Mouse (Mus musculus) kidney, embryonic 16.5 days (tissue): ENCODE results near the gene Zdhhc3. TPM values are rescaled to one million over a fixed set of nuclear protein-coding genes. Genes with fewer than 3 reads are reported as not detected.
A peak's percentile ranks its signal among the peaks of the same experiment; 100 is the strongest.

Experiments used
- ATAC-seq: fragments of 200-750 bp; cut with Nextera tagmentation; 2 replicates; pipeline ENCODE4 v1.8.0; 2017; ENCODE audit warnings: moderate TSS enrichment; ENCODE audit not compliant: low FRiP score, low TSS enrichment
- H3K27ac ChIP-seq: fragments of 300-500 bp; sonication (generic); 2 replicates; pipeline ENCODE4 v1.5.1; 2014; ENCODE audit warnings: low read length
- H3K27me3 ChIP-seq: fragments of 300-500 bp; sonication (generic); 2 replicates; pipeline ENCODE4 v1.6.1; 2014; ENCODE audit warnings: low read length, control low read depth, mixed read lengths; ENCODE audit not compliant: insufficient read depth
- H3K36me3 ChIP-seq: fragments of 300-500 bp; sonication (generic); 2 replicates; pipeline ENCODE4 v1.6.1; 2014; ENCODE audit warnings: low read length, control low read depth, mixed read lengths; ENCODE audit not compliant: insufficient read depth
- H3K4me1 ChIP-seq: fragments of 300-500 bp; sonication (generic); 2 replicates; pipeline ENCODE4 v1.6.1; 2014; ENCODE audit warnings: low read length, control low read depth, mixed read lengths; ENCODE audit not compliant: insufficient read depth
- H3K4me2 ChIP-seq: fragments of 300-500 bp; sonication (generic); replicated peaks from 2 replicates; pipeline ENCODE4 v1.6.1; 2014; ENCODE audit warnings: low read depth, low read length
- H3K4me3 ChIP-seq: fragments of 300-500 bp; sonication (generic); 2 replicates; pipeline ENCODE4 v1.5.1; 2014; ENCODE audit warnings: mild to moderate bottlenecking, low read length
- H3K9ac ChIP-seq: fragments of 300-500 bp; sonication (generic); replicated peaks from 2 replicates; pipeline ENCODE4 v1.6.1; 2014; ENCODE audit warnings: low read length
- H3K9me3 ChIP-seq: fragments of 300-500 bp; sonication (generic); 2 replicates; pipeline ENCODE4 v1.6.1; 2016; ENCODE audit warnings: low read length, control low read depth
- WGBS: fragments of 180-500 bp; shearing (Covaris S2); extraction: QIAGEN DNeasy Blood & Tissue Kit; methylation state at CpG from one replicate; pipeline ENCODE4 v1.1.7; 2014; 5-methylcytosine and 5-hydroxymethylcytosine counted together
- polyA plus RNA-seq: library from polyadenylated mRNA; unstranded; fragments of >200 nt; fragmentation: Nextera tagmentation; extraction: Ambion mirVana; gene quantifications from 2 replicates; pipeline ENCODE4 v1.2.1, GENCODE M21; 2015

The Zdhhc3 gene
- polyA plus RNA-seq, 1 experiment from 2014 or later: 69.8 TPM

DNA sequence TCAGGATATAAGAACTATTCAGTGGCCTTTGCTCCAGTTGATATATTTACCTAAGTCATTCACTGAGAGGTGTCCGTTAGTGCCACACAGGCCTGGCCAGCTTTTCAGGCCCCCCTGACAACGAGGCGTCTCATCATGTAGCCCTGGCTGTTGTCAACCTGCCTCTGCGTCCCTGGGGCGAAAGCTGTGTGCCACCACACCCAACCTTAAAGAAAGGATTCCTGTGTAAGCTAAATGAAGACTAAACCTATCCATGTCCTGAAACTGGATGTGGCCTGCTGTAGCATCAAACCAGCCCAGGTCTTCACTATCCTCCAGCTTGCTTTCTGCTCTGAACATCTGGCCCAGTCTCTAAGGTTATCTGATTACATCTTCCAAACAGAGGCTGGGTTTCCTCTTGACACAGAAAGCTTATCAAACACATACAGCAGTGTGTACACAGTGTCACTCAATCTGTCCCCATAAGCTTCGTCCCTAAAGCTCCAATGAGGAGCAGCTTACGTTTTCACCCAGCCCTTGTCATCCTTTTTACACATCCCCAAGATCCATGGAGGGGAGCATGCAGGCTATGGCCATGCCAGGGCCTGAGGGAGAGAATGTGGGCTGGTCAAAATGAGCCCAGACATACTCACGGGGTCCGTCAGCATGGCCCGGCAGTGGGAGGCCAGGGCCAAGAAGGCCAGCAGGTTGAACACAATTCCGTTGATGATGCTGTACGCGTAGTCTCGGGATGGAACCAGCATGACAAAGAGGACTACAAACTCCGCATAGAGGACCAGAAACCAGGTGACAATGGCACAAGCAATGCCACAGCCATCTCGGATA, 13.2 kb downstream of the Zdhhc3 start:
- no peaks in the 10 kb centered on the region for H3K27me3 ChIP-seq
- H3K9ac ChIP-seq: no peak overlapping the region
- peaks cover 45% of the 10 kb centered on the region for H3K36me3 ChIP-seq
- no peak overlapping the region for H3K4me3 ChIP-seq
- no peaks in the 10 kb centered on the region for H3K9me3 ChIP-seq
- H3K4me1 ChIP-seq: no peaks in the 10 kb centered on the region
- no peak for ATAC-seq
- 93% methylated on average over 16 of the region's 16 CpGs for WGBS
- H3K4me2 ChIP-seq: no peak overlapping the region
- no peak overlapping the region for H3K27ac ChIP-seq

DNA sequence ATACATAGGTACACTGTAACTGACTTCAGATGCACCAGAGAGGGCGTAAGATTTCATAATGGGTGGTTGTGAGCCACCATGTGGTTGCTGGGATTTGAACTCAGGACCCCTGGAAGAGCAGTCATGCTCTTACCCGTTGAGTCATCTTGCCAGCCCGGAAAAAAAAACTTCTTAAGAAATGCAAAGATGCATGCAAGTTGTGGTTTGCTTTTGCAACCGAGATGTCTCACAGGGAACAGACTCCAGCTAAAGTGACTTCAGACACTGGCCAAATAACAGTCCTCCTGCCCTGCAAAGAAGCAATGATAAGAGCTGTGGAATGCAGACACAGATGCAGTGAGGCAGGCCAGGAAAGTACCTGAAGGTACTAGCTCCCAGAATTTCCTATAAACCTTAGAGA, 22.2 kb downstream of the Zdhhc3 start:
- H3K36me3 ChIP-seq: peaks cover 50% of the 10 kb centered on the region

DNA sequence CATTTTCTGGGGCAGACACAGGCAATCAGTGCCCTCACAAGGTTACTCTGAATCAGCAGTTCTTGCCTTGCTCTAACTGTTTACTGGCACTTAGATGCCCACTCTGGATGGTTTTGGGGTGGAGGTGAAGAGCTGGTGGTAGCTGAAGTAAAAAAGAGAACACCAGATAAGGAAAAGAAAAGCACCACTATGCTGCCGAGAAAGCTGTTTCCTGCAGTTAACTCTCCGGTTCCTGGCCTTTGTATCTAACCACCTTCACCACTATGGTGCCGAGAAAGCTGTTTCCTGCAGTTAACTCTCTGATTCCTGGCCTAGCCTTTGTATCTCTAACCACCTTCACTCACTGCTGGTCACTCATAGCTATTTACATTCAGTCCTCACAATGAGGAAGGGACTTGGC, 25.4 kb downstream of the Zdhhc3 start:
- no peak overlapping the region for H3K4me2 ChIP-seq
- no peak overlapping the region for H3K9ac ChIP-seq
- WGBS: 71% methylated on average over 3 of the region's 3 CpGs
- H3K9me3 ChIP-seq: no peaks in the 10 kb centered on the region
- H3K27me3 ChIP-seq: no peaks in the 10 kb centered on the region
- H3K36me3 ChIP-seq: peaks cover 54% of the 10 kb centered on the region
- no peaks in the 10 kb centered on the region for H3K4me1 ChIP-seq
- H3K27ac ChIP-seq: no peak overlapping the region
- no peak overlapping the region for H3K4me3 ChIP-seq
- ATAC-seq: no peak

More for the DNA sequence above, 22.2 kb downstream of the Zdhhc3 start:
- no peaks in the 10 kb centered on the region for H3K4me1 ChIP-seq
- no peak overlapping the region for H3K4me3 ChIP-seq
- H3K9ac ChIP-seq: no peak overlapping the region
- H3K4me2 ChIP-seq: no peak overlapping the region
- no peak for ATAC-seq
- WGBS: 90% methylated on average over 4 of the region's 4 CpGs
- no peaks in the 10 kb centered on the region for H3K9me3 ChIP-seq
- H3K27ac ChIP-seq: no peak overlapping the region
- H3K27me3 ChIP-seq: no peaks in the 10 kb centered on the region

DNA sequence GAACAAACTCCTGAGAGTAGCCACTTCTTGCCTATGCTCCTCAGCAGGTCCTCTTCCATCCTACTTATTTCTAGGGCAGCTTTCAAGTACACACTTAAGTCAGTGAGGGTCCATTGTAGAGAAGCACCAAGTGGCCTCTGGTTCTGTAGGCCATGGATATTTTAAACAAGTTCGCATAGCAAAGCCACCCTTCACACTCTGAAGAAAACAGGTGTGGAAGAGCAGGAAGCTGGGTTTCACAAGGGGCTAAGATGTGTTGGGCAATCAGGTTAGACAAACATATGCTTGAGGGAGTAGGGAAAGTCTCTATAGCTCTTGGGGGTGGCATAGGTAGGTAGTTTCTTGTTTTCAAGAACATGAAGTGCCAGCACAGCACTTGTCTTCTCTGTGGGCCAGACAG, 27.6 kb downstream of the Zdhhc3 start:
- Histone ChIP-seq H3K4me1 (no peaks in the 10 kb centered on the region), H3K4me3 (no peak overlapping the region), H3K27me3 (no peaks in the 10 kb centered on the region), H3K4me2 (no peak overlapping the region), H3K36me3 (peaks cover 55% of the 10 kb centered on the region), H3K9me3 (no peaks in the 10 kb centered on the region), H3K27ac (no peak overlapping the region), H3K9ac (no peak overlapping the region)
- 81% methylated on average over 1 of the region's 1 CpGs for WGBS
- no peak for ATAC-seq

DNA sequence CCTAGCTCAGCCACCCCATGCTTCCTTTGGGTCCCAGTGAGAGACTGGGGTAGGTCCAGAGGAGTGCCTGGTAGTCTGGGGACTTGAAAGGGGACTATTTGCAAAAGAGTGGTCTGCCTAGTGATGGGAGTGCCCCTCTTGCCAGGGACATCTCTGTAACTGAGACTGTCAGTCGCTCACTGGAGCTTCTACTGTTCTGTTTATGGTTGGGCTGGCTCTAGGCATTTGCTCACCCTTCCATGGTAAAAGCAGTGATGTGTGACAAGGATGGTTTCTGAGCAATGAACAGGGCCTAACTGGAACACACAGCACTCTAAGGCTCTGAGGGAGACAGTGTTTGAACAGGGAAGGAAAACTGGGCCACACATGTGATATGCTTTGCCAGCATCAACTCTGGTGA, 32.2 kb downstream of the Zdhhc3 start:
- Histone ChIP-seq H3K4me3 (no peak overlapping the region), H3K9ac (no peak overlapping the region), H3K4me2 (no peak overlapping the region), H3K4me1 (no peaks in the 10 kb centered on the region), H3K27me3 (no peaks in the 10 kb centered on the region), H3K27ac (no peak overlapping the region), H3K9me3 (no peaks in the 10 kb centered on the region), H3K36me3 (peaks cover 43% of the 10 kb centered on the region)
- peak; percentile 87 for ATAC-seq
- WGBS: 60% methylated on average over 1 of the region's 1 CpGs

DNA sequence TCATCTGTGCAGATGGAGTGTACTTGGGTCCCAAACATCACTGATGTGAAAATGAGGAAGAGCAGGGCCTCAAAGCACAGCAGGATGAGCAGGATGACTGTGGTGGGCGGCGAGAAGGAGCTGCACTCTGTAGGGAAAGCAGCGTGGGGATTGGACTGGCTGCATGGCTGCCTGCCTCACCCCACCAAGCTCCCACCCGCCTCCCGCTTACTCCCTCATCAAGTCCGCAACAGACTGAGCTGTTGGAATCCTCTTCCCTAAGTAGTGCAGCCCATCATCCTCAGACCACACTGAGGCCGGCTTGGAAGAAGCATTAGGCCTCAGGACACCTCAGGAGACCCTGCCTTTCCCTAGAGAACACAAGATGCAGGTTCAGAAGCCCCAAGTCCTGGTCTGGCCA, 32.6 kb downstream of the Zdhhc3 start:
- WGBS: 65% methylated on average over 7 of the region's 7 CpGs
- Histone ChIP-seq H3K27ac (no peak overlapping the region), H3K9me3 (no peaks in the 10 kb centered on the region), H3K36me3 (peaks cover 44% of the 10 kb centered on the region), H3K4me2 (no peak overlapping the region), H3K4me3 (no peak overlapping the region), H3K4me1 (no peaks in the 10 kb centered on the region), H3K27me3 (no peaks in the 10 kb centered on the region), H3K9ac (no peak overlapping the region)
- ATAC-seq: peak; percentile 35; the same call in 1 of the 2 replicates

DNA sequence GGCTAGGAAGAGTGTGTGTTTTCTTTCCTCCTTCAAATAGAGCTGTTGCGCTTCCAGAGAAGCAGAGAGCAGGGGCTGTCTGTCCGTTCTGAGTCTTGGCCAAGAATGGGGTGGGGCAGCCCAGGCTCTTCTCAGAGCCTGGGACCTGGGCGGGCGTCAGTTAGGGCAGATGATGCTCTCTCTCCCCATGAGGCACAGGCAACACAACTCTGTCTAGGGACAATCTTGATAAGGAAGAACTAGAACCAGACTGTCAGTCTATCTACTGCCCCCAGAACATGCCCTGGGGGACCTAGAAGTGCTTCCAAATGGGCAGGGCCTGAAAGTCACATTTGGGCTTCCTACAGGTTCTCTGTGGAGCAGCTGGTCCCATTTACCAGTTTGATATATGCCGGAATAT, 33.9 kb downstream of the Zdhhc3 start:
- 89% methylated on average over 5 of the region's 5 CpGs for WGBS
- H3K9ac ChIP-seq: no peak overlapping the region
- H3K27me3 ChIP-seq: no peaks in the 10 kb centered on the region
- no peaks in the 10 kb centered on the region for H3K9me3 ChIP-seq
- H3K27ac ChIP-seq: no peak overlapping the region
- H3K4me1 ChIP-seq: no peaks in the 10 kb centered on the region
- no peak overlapping the region for H3K4me2 ChIP-seq
- no peak overlapping the region for H3K4me3 ChIP-seq
- no peak for ATAC-seq
- H3K36me3 ChIP-seq: peaks cover 37% of the 10 kb centered on the region

DNA sequence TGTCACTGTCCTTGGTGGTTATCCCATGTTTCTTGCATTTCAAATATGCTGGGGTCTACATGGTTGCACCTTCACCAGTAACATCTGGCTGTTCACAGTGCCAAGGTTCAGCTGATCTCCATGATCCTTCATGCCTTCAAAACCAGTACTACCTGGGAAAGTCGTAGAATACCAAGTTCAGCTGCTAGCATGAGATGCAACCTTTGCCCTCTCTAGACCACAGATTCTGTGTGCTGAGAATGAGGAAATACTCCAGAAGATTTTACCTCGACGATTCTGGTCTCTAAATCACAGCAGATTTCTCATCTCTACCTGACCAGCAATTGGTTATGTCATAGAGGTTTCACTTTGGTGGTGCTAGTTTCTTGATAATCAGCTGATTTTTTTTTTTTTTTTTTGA, 52.8 kb downstream of the Zdhhc3 start:
- Histone ChIP-seq H3K9me3 (no peaks in the 10 kb centered on the region), H3K9ac (no peak overlapping the region), H3K4me2 (no peak overlapping the region), H3K4me1 (no peaks in the 10 kb centered on the region), H3K27ac (no peak overlapping the region), H3K4me3 (no peak overlapping the region), H3K36me3 (no peaks in the 10 kb centered on the region), H3K27me3 (no peaks in the 10 kb centered on the region)
- no peak for ATAC-seq
- WGBS: 83% methylated on average over 3 of the region's 3 CpGs

DNA sequence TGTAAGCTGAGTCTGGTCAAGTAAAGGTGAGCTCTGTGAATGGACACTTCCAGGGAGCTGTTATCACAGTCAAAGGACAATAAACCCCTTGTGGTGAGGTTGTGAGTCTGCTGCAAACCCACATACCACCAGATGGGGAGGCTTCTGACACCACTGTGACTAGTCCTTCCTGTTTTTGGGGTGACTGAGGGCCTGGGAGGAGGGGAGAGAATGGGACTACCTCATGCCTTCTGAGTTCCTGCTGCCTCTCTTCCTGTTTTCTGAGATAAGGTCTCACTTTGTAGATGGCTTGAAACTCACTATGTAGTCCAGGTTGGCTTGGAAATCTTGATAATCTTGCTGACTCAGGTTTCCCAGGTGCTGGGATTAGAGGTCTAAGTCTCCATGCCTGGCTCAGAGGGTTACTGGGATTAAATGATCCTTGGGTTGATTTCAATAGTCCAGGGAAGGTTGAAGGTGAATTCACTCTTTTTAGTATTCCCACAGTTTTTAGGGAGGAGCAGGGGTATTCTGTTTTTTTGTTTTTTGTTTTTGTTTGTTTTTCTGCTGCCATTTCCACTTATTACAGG, 54.2 kb downstream of the Zdhhc3 start:
- Histone ChIP-seq H3K4me2 (no peak overlapping the region), H3K9ac (no peak overlapping the region), H3K4me1 (no peaks in the 10 kb centered on the region), H3K9me3 (no peaks in the 10 kb centered on the region), H3K4me3 (no peak overlapping the region), H3K36me3 (no peaks in the 10 kb centered on the region), H3K27ac (no peak overlapping the region), H3K27me3 (no peaks in the 10 kb centered on the region)
- ATAC-seq: no peak

DNA sequence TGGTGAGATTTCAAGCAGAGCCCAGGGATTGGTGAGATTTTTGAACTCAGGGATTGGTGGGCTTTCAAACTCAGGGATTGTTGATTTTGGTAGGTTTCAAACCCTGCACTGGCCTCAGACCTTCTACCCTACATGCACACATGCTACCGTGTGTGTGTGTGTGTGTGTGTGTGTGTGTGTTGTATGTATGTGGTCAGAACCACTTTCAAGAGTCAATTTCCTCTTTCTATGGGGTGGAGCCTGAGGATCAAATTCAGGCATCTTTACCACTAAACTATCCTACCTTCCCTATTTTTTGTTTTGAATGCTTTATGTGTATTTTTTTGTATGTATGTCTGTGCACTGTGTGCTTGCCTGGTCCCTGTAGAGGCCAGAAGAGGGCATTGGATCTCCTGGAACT, 65.3 kb downstream of the Zdhhc3 start:
- 86% methylated on average over 1 of the region's 1 CpGs for WGBS
- H3K27me3 ChIP-seq: no peaks in the 10 kb centered on the region
- no peaks in the 10 kb centered on the region for H3K9me3 ChIP-seq
- no peaks in the 10 kb centered on the region for H3K36me3 ChIP-seq
- ATAC-seq: no peak
- H3K9ac ChIP-seq: no peak overlapping the region
- H3K4me1 ChIP-seq: no peaks in the 10 kb centered on the region
- H3K27ac ChIP-seq: no peak overlapping the region
- no peak overlapping the region for H3K4me2 ChIP-seq
- no peak overlapping the region for H3K4me3 ChIP-seq
